In the genomic region with DNA sequence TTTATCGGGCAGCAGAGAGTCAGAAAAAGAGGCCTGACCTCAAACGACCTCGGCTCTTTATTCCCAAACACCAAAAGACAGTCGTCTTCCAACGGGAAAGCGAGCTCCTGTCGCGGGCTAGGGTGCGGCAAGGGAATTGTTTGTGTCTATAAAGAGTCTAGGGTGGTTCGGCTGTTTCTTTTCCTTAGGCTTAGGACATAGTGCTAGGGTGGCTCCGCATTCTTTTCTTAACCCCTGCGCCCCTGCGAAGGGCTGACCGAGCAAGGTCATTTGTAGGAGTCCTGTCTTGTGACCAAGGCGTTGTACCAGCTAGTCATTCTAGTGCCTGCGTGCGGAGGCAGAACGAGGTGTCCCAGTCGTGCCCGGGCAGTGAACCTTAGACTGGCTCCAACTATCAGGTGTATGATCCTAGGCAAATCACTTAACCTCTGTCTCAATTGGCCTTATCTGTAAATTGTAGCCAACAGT, we compare ENCODE assay signal across 7 mouse cellular contexts. TPM values are rescaled to one million over a fixed set of nuclear protein-coding genes. Genes with fewer than 3 reads are reported as not detected.
DNase-seq lines count a peak whose midpoint lies in the region; ATAC-seq and TF ChIP-seq lines count a peak whose summit lies in the region.

No protein-coding gene starts in this region.

- 45% methylated on average over 20 of the region's 20 CpGs for WGBS in spleen, adult 2 months
- WGBS in forebrain, embryonic 12.5 days = 5% methylated on average over 20 of the region's 20 CpGs
- WGBS in hindbrain, embryonic 15.5 days = 6% methylated on average over 20 of the region's 20 CpGs
- WGBS in limb, embryonic 14.5 days = 6% methylated on average over 20 of the region's 20 CpGs
- WGBS in midbrain, embryonic 16.5 days = 2% methylated on average over 20 of the region's 20 CpGs

- H3K4me1 ChIP-seq in spleen, adult 2 months (ENCODE audit: control insufficient read depth, insufficient read depth, insufficient read length) = peaks cover 31% of the 10 kb centered on the region
- H3K4me1 ChIP-seq in forebrain, embryonic 12.5 days = peaks cover 21% of the 10 kb centered on the region
- peaks cover 31% of the 10 kb centered on the region for H3K4me1 ChIP-seq in hindbrain, embryonic 15.5 days (replicated peaks)
- H3K4me1 ChIP-seq in limb, embryonic 14.5 days (ENCODE audit: control insufficient read depth, insufficient read depth, low read length) = peaks cover 13% of the 10 kb centered on the region
- H3K4me1 ChIP-seq in midbrain, embryonic 16.5 days (ENCODE audit: control insufficient read depth, insufficient read depth, low read length) = peaks cover 25% of the 10 kb centered on the region

- H3K27me3 ChIP-seq in spleen, adult 2 months (ENCODE audit: control insufficient read depth, insufficient read depth, low read length) = no peaks in the 10 kb centered on the region
- H3K27me3 ChIP-seq in forebrain, embryonic 12.5 days = no peaks in the 10 kb centered on the region
- no peaks in the 10 kb centered on the region for H3K27me3 ChIP-seq in hindbrain, embryonic 15.5 days
- H3K27me3 ChIP-seq in limb, embryonic 14.5 days (ENCODE audit: control insufficient read depth, insufficient read depth, low read length) = no peaks in the 10 kb centered on the region
- H3K27me3 ChIP-seq in midbrain, embryonic 16.5 days (ENCODE audit: control insufficient read depth, insufficient read depth, low read depth, low read length) = no peaks in the 10 kb centered on the region

- peak overlapping the region; percentile 96 for H3K27ac ChIP-seq in spleen, adult 2 months (ENCODE audit: insufficient read depth, low read length)
- peak overlapping the region; percentile 97 for H3K27ac ChIP-seq in forebrain, embryonic 12.5 days
- peak overlapping the region; percentile 96 for H3K27ac ChIP-seq in hindbrain, embryonic 15.5 days (replicated peaks)
- H3K27ac ChIP-seq in limb, embryonic 14.5 days (replicated peaks; ENCODE audit: low read depth, low read length) = peak overlapping the region; percentile 96
- peak overlapping the region; percentile 98 for H3K27ac ChIP-seq in midbrain, embryonic 16.5 days (ENCODE audit: low read length)

- peaks cover 6% of the 10 kb centered on the region; the same call in 1 of the 2 replicates for H3K36me3 ChIP-seq in spleen, adult 2 months (ENCODE audit: control insufficient read depth, insufficient read depth, low read length)
- peaks cover 28% of the 10 kb centered on the region for H3K36me3 ChIP-seq in forebrain, embryonic 12.5 days (replicated peaks)
- peaks cover 17% of the 10 kb centered on the region; the same call in 1 of the 2 replicates for H3K36me3 ChIP-seq in hindbrain, embryonic 15.5 days
- H3K36me3 ChIP-seq in limb, embryonic 14.5 days (ENCODE audit: control insufficient read depth, insufficient read depth, low read length) = peaks cover 25% of the 10 kb centered on the region
- peaks cover 8% of the 10 kb centered on the region; the same call in 1 of the 2 replicates for H3K36me3 ChIP-seq in midbrain, embryonic 16.5 days (ENCODE audit: control insufficient read depth, insufficient read depth, low read length)

- TF ChIP-seq CTCF in spleen, adult 2 months (IDR thresholded peaks at IDR 0.05; ENCODE audit: extremely low read depth, insufficient read depth, insufficient read length, insufficient replicate concordance) = no peak

- peak overlapping the region; percentile 97 for H3K9ac ChIP-seq in forebrain, embryonic 12.5 days
- H3K9ac ChIP-seq in hindbrain, embryonic 15.5 days = peak overlapping the region; percentile 99
- H3K9ac ChIP-seq in limb, embryonic 14.5 days (ENCODE audit: low read depth, low read length, severe bottlenecking) = peak overlapping the region; percentile 97
- H3K9ac ChIP-seq in midbrain, embryonic 16.5 days (ENCODE audit: low read depth, low read length) = peak overlapping the region; percentile 98

- no peak for TF ChIP-seq POLR2A in spleen, adult 2 months (IDR thresholded peaks at IDR 0.05; ENCODE audit: low read depth, low read length)
- no peak for TF ChIP-seq POLR2A in limb, embryonic 14.5 days (IDR thresholded peaks at IDR 0.05; ENCODE audit: borderline replicate concordance, extremely low read depth, insufficient read depth, insufficient read length)

- DNase-seq in spleen, adult 2 months (ENCODE audit: low read depth in 1 of 2, low spot score in 2 of 2) = no peak
- no peak for DNase-seq in spleen, postnatal 14 days (ENCODE audit: low spot score in 2 of 2)
- peak; percentile 35 for DNase-seq in limb, embryonic 14.5 days (ENCODE audit: low spot score)

- peak overlapping the region; percentile 77 for H3K4me3 ChIP-seq in spleen, adult 2 months (ENCODE audit: extremely low read depth, insufficient read depth, insufficient read length)
- H3K4me3 ChIP-seq in forebrain, embryonic 12.5 days (replicated peaks) = peak overlapping the region; percentile 96
- peak overlapping the region; percentile 98 for H3K4me3 ChIP-seq in hindbrain, embryonic 15.5 days
- H3K4me3 ChIP-seq in limb, embryonic 14.5 days (replicated peaks; ENCODE audit: low read length) = peak overlapping the region; percentile 99
- peak overlapping the region; percentile 96 for H3K4me3 ChIP-seq in midbrain, embryonic 16.5 days (ENCODE audit: low read depth, low read length)

- H3K4me2 ChIP-seq in forebrain, embryonic 12.5 days = peak overlapping the region; percentile 76
- H3K4me2 ChIP-seq in hindbrain, embryonic 15.5 days = peak overlapping the region; percentile 60
- H3K4me2 ChIP-seq in limb, embryonic 14.5 days (replicated peaks; ENCODE audit: low read depth, low read length, severe bottlenecking) = peak overlapping the region; percentile 54
- H3K4me2 ChIP-seq in midbrain, embryonic 16.5 days (ENCODE audit: low read length) = peak overlapping the region; percentile 82

- ATAC-seq in forebrain, embryonic 12.5 days (ENCODE audit: low FRiP score) = no peak
- ATAC-seq in hindbrain, embryonic 15.5 days (ENCODE audit: low FRiP score, low read depth) = no peak; the same call in 1 of the 2 replicates
- no peak for ATAC-seq in limb, embryonic 14.5 days (ENCODE audit: low FRiP score, low read depth)
- ATAC-seq in midbrain, embryonic 16.5 days = no peak
- no peak for ATAC-seq in granulocyte monocyte progenitor cell, adult 5-6 weeks (replicated peaks; ENCODE audit: poor library complexity, severe bottlenecking)

- no peaks in the 10 kb centered on the region for H3K9me3 ChIP-seq in forebrain, embryonic 12.5 days
- no peaks in the 10 kb centered on the region for H3K9me3 ChIP-seq in hindbrain, embryonic 15.5 days
- no peaks in the 10 kb centered on the region for H3K9me3 ChIP-seq in limb, embryonic 14.5 days (ENCODE audit: control insufficient read depth, low read length)
- H3K9me3 ChIP-seq in midbrain, embryonic 16.5 days (replicated peaks; ENCODE audit: control insufficient read depth, low read length, poor library complexity, severe bottlenecking) = no peaks in the 10 kb centered on the region

RNA-seq across cellular contexts. Expression of gene Brwd1, which starts 0.9 kb away (rescaled TPM):
- 32.8 and 41.9 TPM in 2 replicates for polyA plus RNA-seq in spleen, adult 2 months (2012; rRNA removed)
- 212 and 217 TPM in 2 replicates for polyA plus RNA-seq in forebrain, embryonic 12.5 days (2016; fragmentation: Nextera tagmentation; extraction: Ambion mirVana)
- 230 and 236 TPM in 2 replicates for polyA plus RNA-seq in hindbrain, embryonic 15.5 days (2015; fragmentation: Nextera tagmentation; extraction: Ambion mirVana)
- 70.1 and 73.5 TPM in 2 replicates for polyA plus RNA-seq in limb, embryonic 14.5 days (2012; rRNA removed)
- 107 and 116 TPM in 2 replicates for polyA plus RNA-seq in limb, embryonic 14.5 days (2014; fragmentation: Nextera tagmentation; extraction: Ambion mirVana)
- polyA plus RNA-seq in midbrain, embryonic 16.5 days (2015; fragmentation: Nextera tagmentation; extraction: Ambion mirVana) = 264 and 288 TPM in 2 replicates
- 44.6 and 57.6 TPM in 2 replicates for total RNA-seq in granulocyte monocyte progenitor cell, adult 5-6 weeks (2014; fragmentation: Nextera tagmentation)
- total RNA-seq in granulocyte monocyte progenitor cell, adult 5-6 weeks (2017) = 37.2 and 41.7 TPM in 2 replicates

RNA-seq across cellular contexts. Expression of gene Hmgn1, which starts 44.3 kb away (rescaled TPM):
- polyA plus RNA-seq in spleen, adult 2 months (2012; rRNA removed) = 19.0 and 19.9 TPM in 2 replicates
- 799 and 857 TPM in 2 replicates for polyA plus RNA-seq in forebrain, embryonic 12.5 days (2016; fragmentation: Nextera tagmentation; extraction: Ambion mirVana)
- 284 and 324 TPM in 2 replicates for polyA plus RNA-seq in hindbrain, embryonic 15.5 days (2015; fragmentation: Nextera tagmentation; extraction: Ambion mirVana)
- polyA plus RNA-seq in limb, embryonic 14.5 days (2012; rRNA removed) = 283 and 371 TPM in 2 replicates
- 661 and 673 TPM in 2 replicates for polyA plus RNA-seq in limb, embryonic 14.5 days (2014; fragmentation: Nextera tagmentation; extraction: Ambion mirVana)
- polyA plus RNA-seq in midbrain, embryonic 16.5 days (2015; fragmentation: Nextera tagmentation; extraction: Ambion mirVana) = 304 and 377 TPM in 2 replicates
- total RNA-seq in granulocyte monocyte progenitor cell, adult 5-6 weeks (2014; fragmentation: Nextera tagmentation) = 112 and 114 TPM in 2 replicates
- total RNA-seq in granulocyte monocyte progenitor cell, adult 5-6 weeks (2017) = 92.2 and 128 TPM in 2 replicates

Comparison
In these comparisons a context has a peak if more than half of its experiments do, and no peak if none do; other contexts are left out.
1. RNA of gene Hmgn1, which starts 44.3 kb away (polyA plus RNA-seq): 799 to 857 TPM in forebrain, embryonic 12.5 days, 283 to 673 TPM in limb, embryonic 14.5 days, 304 to 377 TPM in midbrain, embryonic 16.5 days and 284 to 324 TPM in hindbrain, embryonic 15.5 days; 19.0 to 19.9 TPM in spleen, adult 2 months; every median in the first group is over 10 times any median in the second.
2. Peak in every context shown above with its lines, with median percentiles within 50 percentile points of each other: H3K27ac ChIP-seq, H3K4me3 ChIP-seq, H3K4me2 ChIP-seq and H3K9ac ChIP-seq.